Mouse (Mus musculus) CH12.LX (cell line): ENCODE results near the gene Cmtm6. TPM values are rescaled to one million over a fixed set of nuclear protein-coding genes. Genes with fewer than 3 reads are reported as not detected.

Experiments
- DNase-seq: peaks from one replicate; pipeline ENCODE4 v3.0.0-alpha.2; 2013; ENCODE audit errors: extremely low read depth
- H3K27ac ChIP-seq: 2 replicates; pipeline ENCODE4 v1.5.1; 2012; ENCODE audit warnings: low read depth, mild to moderate bottlenecking, control low read depth, moderate library complexity; ENCODE audit not compliant: insufficient read depth
- H3K27me3 ChIP-seq: replicated peaks from 2 replicates; pipeline ENCODE3; 2012; ENCODE audit warnings: inconsistent platforms
- H3K36me3 ChIP-seq, 2 experiments: replicated peaks in 1 of 2; 2 replicates each; pipeline versions ENCODE3 to v1.6.1; 2012; ENCODE audit warnings: inconsistent platforms in 1 of 2, low read length in 1 of 2, mild to moderate bottlenecking in 1 of 2, mixed read lengths in 1 of 2, moderate library complexity in 1 of 2; ENCODE audit not compliant: control insufficient read depth in 1 of 2, insufficient read depth in 1 of 2
- H3K4me1 ChIP-seq, 2 experiments: 2 replicates each; pipeline ENCODE4 v1.6.1; 2012; ENCODE audit warnings: inconsistent platforms in 1 of 2, moderate library complexity in 1 of 2; ENCODE audit not compliant: insufficient read depth in 2 of 2, control insufficient read depth in 1 of 2
- H3K4me2 ChIP-seq: 2 replicates; pipeline ENCODE4 v1.6.1; 2012; ENCODE audit warnings: low read depth, mild to moderate bottlenecking, control low read depth; ENCODE audit not compliant: poor library complexity, insufficient read depth, severe bottlenecking
- H3K4me3 ChIP-seq, 3 experiments: fragments of 150-350 bp in 1 of 3; sonication (generic) in 1 of 3; replicated peaks in 1 of 3; 2 replicates each; pipeline versions ENCODE3 to v1.5.1; 2011 to 2012; ENCODE audit warnings: low read depth in 2 of 3, low read length in 2 of 3, mild to moderate bottlenecking in 2 of 3, moderate library complexity in 2 of 3, control low read depth in 1 of 3, improper control_type of control experiment in 1 of 3, inconsistent platforms in 1 of 3, mixed read lengths in 1 of 3; ENCODE audit not compliant: poor library complexity in 1 of 3
- H3K79me2 ChIP-seq: replicated peaks from 2 replicates; pipeline ENCODE4 v1.6.1; 2012; ENCODE audit warnings: mild to moderate bottlenecking, moderate library complexity; ENCODE audit not compliant: control insufficient read depth, poor library complexity, insufficient read depth, severe bottlenecking; ENCODE audit errors: extremely low read depth
- H3K9ac ChIP-seq: 2 replicates; pipeline ENCODE4 v1.6.1; 2012; ENCODE audit warnings: low read depth, mild to moderate bottlenecking, control low read depth, moderate library complexity; ENCODE audit not compliant: insufficient read depth
- H3K9me3 ChIP-seq: replicated peaks from 2 replicates; pipeline ENCODE3; 2012; ENCODE audit warnings: low read length, inconsistent platforms, mixed read lengths
- BHLHE40 ChIP-seq: IDR thresholded peaks from 2 replicates; pipeline ENCODE4 v1.6.1; 2011; ENCODE audit warnings: mild to moderate bottlenecking, low read depth, low read length, improper control_type of control experiment
- CHD1 ChIP-seq: IDR thresholded peaks from 2 replicates; pipeline ENCODE4 v1.6.1; 2012; ENCODE audit warnings: low read depth, low read length, improper control_type of control experiment, inconsistent platforms
- CHD2 ChIP-seq: IDR thresholded peaks from 2 replicates; pipeline ENCODE4 v1.6.1; 2011; ENCODE audit warnings: low read length, improper control_type of control experiment
- CTCF ChIP-seq, 2 experiments: IDR thresholded peaks in 1 of 2; conservative IDR thresholded peaks in 1 of 2; 2 replicates each; pipeline ENCODE4 v1.5.1; 2011 to 2012; ENCODE audit warnings: low read depth in 2 of 2, low read length in 2 of 2, improper control_type of control experiment in 1 of 2, inconsistent platforms in 1 of 2, mild to moderate bottlenecking in 1 of 2, moderate library complexity in 1 of 2
- E2F4 ChIP-seq: IDR thresholded peaks from 2 replicates; pipeline ENCODE4 v1.6.1; 2011; ENCODE audit warnings: low read depth, low read length, improper control_type of control experiment; ENCODE audit not compliant: insufficient replicate concordance
- EP300 ChIP-seq: IDR thresholded peaks from 2 replicates; pipeline ENCODE4 v1.6.1; 2011; ENCODE audit warnings: low read length, improper control_type of control experiment
- ETS1 ChIP-seq: conservative IDR thresholded peaks from 2 replicates; pipeline ENCODE4 v1.6.1; 2012; ENCODE audit warnings: low read depth, mild to moderate bottlenecking, inconsistent platforms, low read length, improper control_type of control experiment, moderate library complexity
- GABPA ChIP-seq: IDR thresholded peaks from 2 replicates; pipeline ENCODE4 v1.6.1; 2012; ENCODE audit warnings: low read depth, low read length, improper control_type of control experiment, inconsistent platforms; ENCODE audit not compliant: insufficient replicate concordance
- HCFC1 ChIP-seq: IDR thresholded peaks from 2 replicates; pipeline ENCODE4 v1.6.1; 2012; ENCODE audit warnings: low read depth, mild to moderate bottlenecking, inconsistent platforms, low read length, improper control_type of control experiment
- IRF4 ChIP-seq: IDR thresholded peaks from 2 replicates; pipeline ENCODE4 v1.6.1; 2014; ENCODE audit warnings: low read depth, mild to moderate bottlenecking, inconsistent platforms, low read length, improper control_type of control experiment
- JUND ChIP-seq: conservative IDR thresholded peaks from 2 replicates; pipeline ENCODE4 v1.6.1; 2011; ENCODE audit warnings: low read depth, low read length, improper control_type of control experiment
- MAFK ChIP-seq: IDR thresholded peaks from 2 replicates; pipeline ENCODE4 v1.6.1; 2011; ENCODE audit warnings: low read length, improper control_type of control experiment; ENCODE audit not compliant: insufficient replicate concordance
- MAX ChIP-seq: IDR thresholded peaks from 2 replicates; pipeline ENCODE4 v1.6.1; 2011; ENCODE audit warnings: low read length, improper control_type of control experiment
- MAZ ChIP-seq: IDR thresholded peaks from 2 replicates; pipeline ENCODE4 v1.6.1; 2012; ENCODE audit warnings: low read depth, mild to moderate bottlenecking, inconsistent platforms, low read length, improper control_type of control experiment, moderate library complexity
- MEF2A ChIP-seq: IDR thresholded peaks from 2 replicates; pipeline ENCODE4 v1.6.1; 2014; ENCODE audit warnings: low read depth, mild to moderate bottlenecking, inconsistent platforms, low read length, improper control_type of control experiment, borderline replicate concordance
- MXI1 ChIP-seq: IDR thresholded peaks from 2 replicates; pipeline ENCODE4 v1.6.1; 2011; ENCODE audit warnings: mild to moderate bottlenecking, low read depth, low read length, improper control_type of control experiment
- MYC ChIP-seq: IDR thresholded peaks from 2 replicates; pipeline ENCODE4 v1.6.1; 2011; ENCODE audit warnings: low read depth, mild to moderate bottlenecking, improper control_type of control experiment, low read length
- NELFE ChIP-seq: IDR thresholded peaks from 2 replicates; pipeline ENCODE4 v1.6.1; 2011; ENCODE audit warnings: low read depth, low read length, improper control_type of control experiment
- PAX5 ChIP-seq: IDR thresholded peaks from 2 replicates; pipeline ENCODE4 v1.6.1; 2012; ENCODE audit warnings: low read length, inconsistent platforms, mixed read lengths
- RCOR1 ChIP-seq: conservative IDR thresholded peaks from 2 replicates; pipeline ENCODE4 v1.6.1; 2012; ENCODE audit warnings: low read depth, mild to moderate bottlenecking, inconsistent platforms, low read length, improper control_type of control experiment
- SIN3A ChIP-seq: IDR thresholded peaks from 2 replicates; pipeline ENCODE4 v1.6.1; 2012; ENCODE audit warnings: low read length, improper control_type of control experiment, inconsistent platforms
- SMC3 ChIP-seq: IDR thresholded peaks from 2 replicates; pipeline ENCODE4 v1.6.1; 2011; ENCODE audit warnings: low read depth, low read length, improper control_type of control experiment
- TBP ChIP-seq: conservative IDR thresholded peaks from 2 replicates; pipeline ENCODE4 v1.6.1; 2011; ENCODE audit warnings: low read depth, low read length, improper control_type of control experiment
- TCF12 ChIP-seq: IDR thresholded peaks from 2 replicates; pipeline ENCODE4 v1.6.1; 2014; ENCODE audit warnings: low read depth, mild to moderate bottlenecking, inconsistent platforms, low read length, improper control_type of control experiment
- UBTF ChIP-seq: IDR thresholded peaks from 2 replicates; pipeline ENCODE4 v1.6.1; 2012; ENCODE audit warnings: low read depth, mild to moderate bottlenecking, inconsistent platforms, low read length, improper control_type of control experiment, moderate library complexity
- USF1 ChIP-seq: IDR thresholded peaks from 2 replicates; pipeline ENCODE4 v1.6.1; 2014; ENCODE audit warnings: low read depth, mild to moderate bottlenecking, inconsistent platforms, low read length, improper control_type of control experiment
- USF2 ChIP-seq: conservative IDR thresholded peaks from 2 replicates; pipeline ENCODE4 v1.6.1; 2011; ENCODE audit warnings: low read depth, low read length, improper control_type of control experiment
- ZC3H11A ChIP-seq: IDR thresholded peaks from 2 replicates; pipeline ENCODE4 v1.6.1; 2012; ENCODE audit warnings: low read depth, mild to moderate bottlenecking, inconsistent platforms, low read length, improper control_type of control experiment
- ZKSCAN1 ChIP-seq: IDR thresholded peaks from 2 replicates; pipeline ENCODE4 v1.6.1; 2012; ENCODE audit warnings: low read depth, inconsistent platforms, low read length, improper control_type of control experiment, borderline replicate concordance
- ZNF384 ChIP-seq: IDR thresholded peaks from 2 replicates; pipeline ENCODE4 v1.6.1; 2012; ENCODE audit warnings: low read depth, low read length, improper control_type of control experiment, inconsistent platforms
- dilution Hi-C: fragments of 300-500 bp; cut with MboI; formaldehyde crosslinking; loops from 2 replicates; pipeline ENCODE4 v1.14.3; 2020; ENCODE audit warnings: low sequenced_read_pairs; ENCODE audit not compliant: extremely low pct_unique_long_range_greater_than_20kb, extremely low pct_ligation_motif_present
- in situ Hi-C: fragments of 300-500 bp; cut with MboI; formaldehyde crosslinking; loops from 3 replicates; pipeline ENCODE4 v1.14.3; 2019; ENCODE audit warnings: low sequenced_read_pairs, low pct_ligation_motif_present, low pct_unique_long_range_greater_than_20kb, mixed read lengths
- polyA plus RNA-seq: library from polyadenylated mRNA; unstranded; fragments of >175 nt; gene quantifications from 2 replicates; pipeline ENCODE4 v1.2.1, GENCODE M21; 2012; ENCODE audit warnings: low read depth; ENCODE audit not compliant: insufficient read length
- total RNA-seq, 2 experiments: library from RNA; depleted of rRNA; stranded (reverse); fragments of 300-350 nt in 1 of 2; fragments of >200 nt in 1 of 2; gene quantifications; 2 replicates each; pipeline ENCODE4 v1.2.3; 2012 to 2014

Cmtm6 gene
- total and polyA plus RNA-seq, 3 experiments = 30.1 to 39.5 (median 38.0) TPM

GRCm38 (mm10) chr9:114751582-114751981, 20.7 kb downstream of the Cmtm6 start:
- no peak for DNase-seq
- in situ Hi-C loops = loop anchor here (10.0 kb wide), 1 partner anchor 107 kb away; the partner anchor contains the start of gene Cnot10
- TF ChIP-seq GABPA (no peak), ZNF384 (no peak), ZC3H11A (no peak), UBTF (no peak), CTCF (conservative IDR thresholded peaks at IDR 0.05 in 1 of 2, IDR thresholded peaks at IDR 0.05 in 1 of 2; ENCODE audit: low read depth in 2 of 2, low read length in 2 of 2) (peak in 1 of 2 experiments; percentile 42; a peak in 2 of 4 replicates), EP300 (no peak), SIN3A (no peak), MYC (no peak)
- Histone ChIP-seq H3K79me2 (no peaks in the 10 kb centered on the region), H3K27ac (no peak overlapping the region), H3K9ac (no peak overlapping the region), H3K9me3 (no peaks in the 10 kb centered on the region), H3K27me3 (no peaks in the 10 kb centered on the region), H3K4me2 (peak overlapping the region; percentile 70; the same call in 1 of the 2 replicates), H3K36me3 (peaks cover 32 to 60% of the 10 kb centered on the region in 2 experiments), H3K4me3 (no peak overlapping the region), H3K4me1 (peaks cover 0 to 27% of the 10 kb centered on the region in 2 experiments; a peak in 2 of 4 replicates)
- dilution Hi-C loops = no loop called here

GRCm38 (mm10) chr9:114752311-114752710, 21.4 kb downstream of the Cmtm6 start:
- Histone ChIP-seq H3K27me3 (no peaks in the 10 kb centered on the region), H3K4me2 (peak overlapping the region; percentile 70), H3K9me3 (no peaks in the 10 kb centered on the region), H3K4me3 (peak overlapping the region; percentile 41 to 55 (median 47)), H3K9ac (peak overlapping the region; percentile 77), H3K36me3 (peaks cover 28 to 60% of the 10 kb centered on the region in 2 experiments), H3K27ac (peak overlapping the region; percentile 96), H3K4me1 (peaks cover 0 to 33% of the 10 kb centered on the region in 2 experiments; a peak in 2 of 4 replicates), H3K79me2 (no peaks in the 10 kb centered on the region)
- peak; percentile 91 for DNase-seq
- in situ Hi-C loops (loop anchor here (10.0 kb wide), 1 partner anchor 108 kb away; the partner anchor contains the start of gene Cnot10), dilution Hi-C loops (no loop called here)
- TF ChIP-seq MAFK (peak; percentile 58; the same call in 1 of the 2 replicates), MEF2A (peak; percentile 87), SMC3 (no peak), IRF4 (peak; percentile 90), NELFE (no peak), ETS1 (peak; percentile 88), MXI1 (no peak; the same call in 1 of the 2 replicates), BHLHE40 (peak; percentile 86), ZKSCAN1 (no peak), JUND (no peak; the same call in 1 of the 2 replicates), TCF12 (peak; percentile 37; the same call in 1 of the 2 replicates), HCFC1 (no peak), USF1 (no peak; the same call in 1 of the 2 replicates), CHD1 (no peak), ZC3H11A (no peak), EP300 (peak; percentile 85), CTCF (conservative IDR thresholded peaks at IDR 0.05 in 1 of 2, IDR thresholded peaks at IDR 0.05 in 1 of 2; ENCODE audit: low read depth in 2 of 2, low read length in 2 of 2) (no peak), SIN3A (no peak; the same call in 1 of the 2 replicates), GABPA (no peak), MAX (peak; percentile 77), CHD2 (0 out of 2 replicates have a peak, but pooled peaks have one; percentile 8), ZNF384 (0 out of 2 replicates have a peak, but pooled peaks have one; percentile 16), TBP (no peak), USF2 (no peak), E2F4 (no peak), MAZ (no peak), RCOR1 (no peak; the same call in 1 of the 2 replicates), PAX5 (no peak)
